Mouse (Mus musculus): ENCODE data around the gene Frmpd4. TPM values are rescaled to one million over a fixed set of nuclear protein-coding genes. Genes with fewer than 3 reads are reported as not detected.

Gene Frmpd4
- polyA plus RNA-seq, 1 experiment = 0.05 TPM

DNA sequence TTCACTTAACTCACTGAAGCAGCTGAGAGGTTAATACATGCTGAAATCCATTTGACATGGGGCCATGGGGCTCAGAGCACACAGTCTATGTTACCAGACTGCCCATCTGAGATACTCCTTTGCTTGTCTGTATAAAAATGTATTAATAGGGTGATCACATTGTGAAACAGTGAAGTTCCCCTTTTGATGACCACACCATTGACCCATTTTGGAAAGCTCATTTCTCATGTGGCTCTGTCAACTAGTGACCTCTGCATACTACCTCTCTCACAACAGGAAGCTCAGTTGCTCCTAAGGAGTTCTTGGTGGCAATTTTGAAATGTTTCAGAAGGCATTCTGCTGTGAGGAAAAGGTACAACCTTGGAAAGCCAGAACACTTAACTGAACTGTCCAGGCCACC lies 1142.1 kb downstream of the Frmpd4 start:
- H3ac ChIP-seq (ENCODE audit: control insufficient read depth, insufficient read length) = no peak overlapping the region
- TF ChIP-seq CEBPB (IDR thresholded peaks at IDR 0.05; ENCODE audit: insufficient read depth, poor library complexity, severe bottlenecking) = no peak
- no peak for TF ChIP-seq MYOG (IDR thresholded peaks at IDR 0.05; ENCODE audit: control insufficient read depth in 1 of 3, insufficient read depth in 1 of 3, insufficient read length in 2 of 3, low read depth in 2 of 3)
- no peak for TF ChIP-seq TCF12 (IDR thresholded peaks at IDR 0.05; ENCODE audit: insufficient read depth, poor library complexity, severe bottlenecking)
- no peak for TF ChIP-seq MYOD1 (IDR thresholded peaks at IDR 0.05; ENCODE audit: control insufficient read depth in 1 of 3, insufficient read length in 2 of 3, low read depth in 2 of 3)
- TF ChIP-seq POLR2A (IDR thresholded peaks at IDR 0.05; ENCODE audit: insufficient read length, low read depth) = no peak
- no peak for TF ChIP-seq E2F4 (IDR thresholded peaks at IDR 0.05; ENCODE audit: insufficient read depth)
- no peak for TF ChIP-seq SRF (IDR thresholded peaks at IDR 0.05; ENCODE audit: control insufficient read depth, insufficient read length, low read depth)
- TF ChIP-seq USF1 (IDR thresholded peaks at IDR 0.05; ENCODE audit: low read depth) = no peak
- no peak for TF ChIP-seq REST (IDR thresholded peaks at IDR 0.05; ENCODE audit: insufficient read depth, insufficient read length)
- TF ChIP-seq MAX (IDR thresholded peaks at IDR 0.05; ENCODE audit: low read depth) = no peak
- no peak for TF ChIP-seq POLR2AphosphoS2 (IDR thresholded peaks at IDR 0.05; ENCODE audit: insufficient read length, low read depth)
- TF ChIP-seq TCF3 (IDR thresholded peaks at IDR 0.05; ENCODE audit: insufficient read length, low read depth) = no peak
- no peaks in the 10 kb centered on the region for H3K79me2 ChIP-seq (ENCODE audit: control insufficient read depth, insufficient read depth)
- no peak overlapping the region for H3K4me2 ChIP-seq (ENCODE audit: low read depth)
- H3K36me3 ChIP-seq (ENCODE audit: control insufficient read depth, insufficient read depth) = no peaks in the 10 kb centered on the region
- no peaks in the 10 kb centered on the region for H3K27me3 ChIP-seq (ENCODE audit: control insufficient read depth, insufficient read depth, insufficient read length)
- no peak overlapping the region for H3K4me3 ChIP-seq

DNA sequence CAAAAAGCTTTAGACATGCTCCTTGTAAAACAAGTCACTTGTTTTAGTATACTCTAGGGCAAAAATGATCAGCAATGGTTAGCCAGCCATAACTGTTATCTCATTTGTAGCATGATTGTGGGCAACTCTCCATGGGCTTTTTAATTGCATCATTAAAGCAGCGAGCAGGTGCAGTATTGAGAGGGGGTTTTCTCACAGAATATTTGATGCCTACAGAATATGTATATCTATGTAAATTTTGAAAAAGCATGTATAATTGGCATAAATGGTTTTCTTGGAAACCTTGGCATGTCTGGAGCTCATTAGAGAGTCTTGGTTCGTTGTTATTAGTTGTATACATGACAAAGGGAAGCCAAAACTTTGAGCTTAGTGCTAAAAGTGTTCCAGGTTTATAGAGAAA lies 1143.1 kb downstream of the Frmpd4 start:
- no peak overlapping the region for H3K4me3 ChIP-seq
- no peak for TF ChIP-seq E2F4 (IDR thresholded peaks at IDR 0.05; ENCODE audit: insufficient read depth)
- TF ChIP-seq USF1 (IDR thresholded peaks at IDR 0.05; ENCODE audit: low read depth) = no peak
- no peak for TF ChIP-seq CEBPB (IDR thresholded peaks at IDR 0.05; ENCODE audit: insufficient read depth, poor library complexity, severe bottlenecking)
- no peak for TF ChIP-seq MYOD1 (IDR thresholded peaks at IDR 0.05; ENCODE audit: control insufficient read depth in 1 of 3, insufficient read length in 2 of 3, low read depth in 2 of 3)
- no peak for TF ChIP-seq TCF12 (IDR thresholded peaks at IDR 0.05; ENCODE audit: insufficient read depth, poor library complexity, severe bottlenecking)
- TF ChIP-seq MAX (IDR thresholded peaks at IDR 0.05; ENCODE audit: low read depth) = no peak
- TF ChIP-seq TCF3 (IDR thresholded peaks at IDR 0.05; ENCODE audit: insufficient read length, low read depth) = no peak
- TF ChIP-seq POLR2AphosphoS2 (IDR thresholded peaks at IDR 0.05; ENCODE audit: insufficient read length, low read depth) = no peak
- no peak for TF ChIP-seq POLR2A (IDR thresholded peaks at IDR 0.05; ENCODE audit: insufficient read length, low read depth)
- no peak for TF ChIP-seq MYOG (IDR thresholded peaks at IDR 0.05; ENCODE audit: control insufficient read depth in 1 of 3, insufficient read depth in 1 of 3, insufficient read length in 2 of 3, low read depth in 2 of 3)
- no peak for TF ChIP-seq REST (IDR thresholded peaks at IDR 0.05; ENCODE audit: insufficient read depth, insufficient read length)
- no peak for TF ChIP-seq SRF (IDR thresholded peaks at IDR 0.05; ENCODE audit: control insufficient read depth, insufficient read length, low read depth)
- H3K27me3 ChIP-seq (ENCODE audit: control insufficient read depth, insufficient read depth, insufficient read length) = no peaks in the 10 kb centered on the region
- H3K79me2 ChIP-seq (ENCODE audit: control insufficient read depth, insufficient read depth) = no peaks in the 10 kb centered on the region
- H3K4me2 ChIP-seq (ENCODE audit: low read depth) = no peak overlapping the region
- no peak overlapping the region for H3ac ChIP-seq (ENCODE audit: control insufficient read depth, insufficient read length)
- H3K36me3 ChIP-seq (ENCODE audit: control insufficient read depth, insufficient read depth) = no peaks in the 10 kb centered on the region

Other genes starting within 250 kb of the Frmpd4 start
- 12.8 TPM for gene Msl3, start 96.7 kb upstream of the Frmpd4 start, polyA plus RNA-seq (2012; fragmentation: generic; extraction: Trizol)
- 0.40 TPM for gene Arhgap6, start 217.9 kb upstream of the Frmpd4 start, polyA plus RNA-seq (2012; fragmentation: generic; extraction: Trizol)

Measured in myocyte (in vitro differentiated cells).